Mouse (Mus musculus): Measurements from ENCODE around the gene Olfr541. TPM values are rescaled to one million over a fixed set of nuclear protein-coding genes. Genes with fewer than 3 reads are reported as not detected.
"Not testable (repeated sequence)": the region's sequence is repeated elsewhere in the genome, so short reads cannot be mapped to it uniquely, and the experiment has no call there.

The Olfr541 gene
- not detected in 2 replicates for polyA plus RNA-seq (2014; fragmentation: Nextera tagmentation; extraction: Ambion mirVana)

DNA sequence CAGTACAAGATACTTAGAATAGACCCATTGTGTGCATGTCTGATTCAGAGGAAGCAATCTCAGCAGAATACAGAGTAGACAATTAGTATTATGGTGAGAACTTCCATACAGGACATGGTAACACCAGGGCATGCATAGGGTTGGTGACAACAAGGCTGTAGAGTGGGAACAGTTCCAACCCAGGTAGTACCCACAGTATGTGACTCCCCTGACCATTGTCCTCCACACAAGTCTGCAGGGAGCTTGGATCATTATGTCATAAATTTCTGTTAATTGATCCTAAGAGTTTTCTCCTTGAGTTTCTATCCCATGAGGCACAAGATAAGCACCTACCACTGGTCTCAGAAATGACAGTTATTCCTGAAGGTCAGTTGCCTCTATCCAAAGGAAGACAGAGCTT, at the start of gene Olfr541:
Gene Olfr541, plus strand, starts transcription at position 301 of the 400 bp plus-strand sequence.
- no peak within 1 kb of the TSS for H3K4me2 ChIP-seq (replicated peaks; ENCODE audit: low read depth, low read length)
- H3K27ac ChIP-seq (ENCODE audit: low read depth, low read length): no peak within 1 kb of the TSS
- H3K4me1 ChIP-seq (replicated peaks; ENCODE audit: control insufficient read depth, insufficient read depth, low read length): no peaks in the 10 kb centered on the region
- H3K9ac ChIP-seq (ENCODE audit: low read depth, low read length): no peak within 1 kb of the TSS
- no peaks in the 10 kb centered on the region for H3K36me3 ChIP-seq (ENCODE audit: control insufficient read depth, insufficient read depth, low read length)
- no peaks in the 10 kb centered on the region for H3K27me3 ChIP-seq (ENCODE audit: control insufficient read depth, insufficient read depth, low read length)
- no peak for DNase-seq (ENCODE audit: low spot score)
- no peak for ATAC-seq (ENCODE audit: low FRiP score)
- H3K4me3 ChIP-seq (ENCODE audit: low read depth, low read length): no peak within 1 kb of the TSS
- no peaks in the 10 kb centered on the region for H3K9me3 ChIP-seq (ENCODE audit: control insufficient read depth, low read length)

DNA sequence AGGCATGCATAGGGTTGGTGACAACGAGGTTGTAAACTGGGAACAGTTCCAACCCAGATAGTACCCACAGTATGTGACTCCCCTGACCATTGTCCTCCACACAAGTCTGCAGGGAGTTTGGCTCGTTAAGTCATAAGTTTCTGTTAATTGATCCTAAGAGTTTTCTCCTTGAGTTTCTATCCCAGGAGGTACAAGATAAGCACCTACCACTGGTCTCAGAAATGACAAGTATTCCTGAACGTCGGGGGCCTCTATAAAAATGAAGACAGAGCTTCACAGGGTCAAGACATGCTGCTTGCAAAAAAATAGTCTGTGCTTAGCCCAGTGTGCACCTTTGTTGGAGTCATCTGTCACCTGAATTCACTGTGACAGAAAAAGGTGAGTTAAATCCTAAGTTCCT, 37.4 kb upstream of the Olfr541 start, which contains the start of gene Olfr539:
Gene Olfr539, plus strand, starts transcription at position 301 of the 400 bp plus-strand sequence.
- H3K4me2 ChIP-seq (replicated peaks; ENCODE audit: low read depth, low read length): no peak within 1 kb of the TSS
- H3K4me3 ChIP-seq (ENCODE audit: low read depth, low read length): no peak within 1 kb of the TSS
- no peak within 1 kb of the TSS for H3K9ac ChIP-seq (ENCODE audit: low read depth, low read length)
- H3K36me3 ChIP-seq (ENCODE audit: control insufficient read depth, insufficient read depth, low read length): no peaks in the 10 kb centered on the region
- H3K4me1 ChIP-seq (replicated peaks; ENCODE audit: control insufficient read depth, insufficient read depth, low read length): no peaks in the 10 kb centered on the region
- 79% methylated on average over 4 of the region's 4 CpGs for WGBS
- H3K27me3 ChIP-seq (ENCODE audit: control insufficient read depth, insufficient read depth, low read length): no peaks in the 10 kb centered on the region
- no peak for DNase-seq (ENCODE audit: low spot score)
- no peak within 1 kb of the TSS for H3K27ac ChIP-seq (ENCODE audit: low read depth, low read length)
- no peak for ATAC-seq (ENCODE audit: low FRiP score)
- H3K9me3 ChIP-seq (ENCODE audit: control insufficient read depth, low read length): no peaks in the 10 kb centered on the region

DNA sequence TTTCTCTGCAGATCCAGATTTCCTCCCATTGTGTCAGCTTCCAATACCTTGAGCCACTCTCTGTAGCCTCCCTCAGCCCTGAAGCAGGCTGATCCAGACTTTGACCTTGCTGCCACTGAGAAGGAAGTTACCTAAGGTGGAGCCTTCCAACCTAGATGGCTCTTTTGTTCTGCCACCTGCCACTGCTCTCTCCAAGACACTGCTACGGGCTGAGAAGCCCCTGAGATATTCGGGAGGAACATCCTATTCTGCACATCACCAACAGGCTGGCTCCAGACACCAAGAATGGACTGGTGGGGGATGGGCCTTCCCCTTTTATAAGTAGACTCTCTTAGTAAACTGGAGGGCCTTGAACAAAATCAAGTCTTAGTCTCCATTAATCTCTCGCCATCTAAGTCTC, 26.4 kb upstream of the Olfr541 start:
- H3K36me3 ChIP-seq (ENCODE audit: control insufficient read depth, insufficient read depth, low read length); H3K4me2 ChIP-seq (replicated peaks; ENCODE audit: low read depth, low read length); H3K4me1 ChIP-seq (replicated peaks; ENCODE audit: control insufficient read depth, insufficient read depth, low read length); H3K9me3 ChIP-seq (ENCODE audit: control insufficient read depth, low read length); H3K27me3 ChIP-seq (ENCODE audit: control insufficient read depth, insufficient read depth, low read length); H3K9ac ChIP-seq (ENCODE audit: low read depth, low read length); DNase-seq (ENCODE audit: low spot score); H3K4me3 ChIP-seq (ENCODE audit: low read depth, low read length); H3K27ac ChIP-seq (ENCODE audit: low read depth, low read length); ATAC-seq (ENCODE audit: low FRiP score): not testable (repeated sequence)
- 89% methylated on average over 3 of the region's 3 CpGs for WGBS

DNA sequence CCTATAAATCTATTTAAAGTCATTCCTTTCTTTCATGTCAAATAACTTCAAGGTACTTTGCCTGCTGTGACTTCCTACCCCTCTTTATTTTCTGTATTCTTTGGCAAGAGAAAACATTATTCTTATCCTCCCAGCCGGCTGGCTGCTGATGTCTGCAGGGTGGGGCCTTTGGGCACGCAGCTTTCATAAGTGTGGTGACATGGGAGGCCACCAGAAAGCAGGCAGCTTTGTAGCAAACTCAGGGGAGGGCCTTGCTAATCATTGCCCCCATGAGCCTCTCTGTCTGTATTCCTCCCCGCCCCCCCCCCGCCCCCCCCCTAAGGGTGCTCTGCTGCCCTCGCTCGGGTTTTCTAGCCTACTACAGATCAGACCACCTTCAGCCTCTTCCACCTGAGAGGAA, 21.2 kb upstream of the Olfr541 start:
- 4% methylated on average over 5 of the region's 6 CpGs for WGBS
- Histone ChIP-seq H3K9me3 (ENCODE audit: control insufficient read depth, low read length) (no peaks in the 10 kb centered on the region), H3K4me3 (ENCODE audit: low read depth, low read length) (no peak overlapping the region), H3K4me2 (replicated peaks; ENCODE audit: low read depth, low read length) (no peak overlapping the region), H3K9ac (ENCODE audit: low read depth, low read length) (no peak overlapping the region), H3K36me3 (ENCODE audit: control insufficient read depth, insufficient read depth, low read length) (no peaks in the 10 kb centered on the region), H3K4me1 (replicated peaks; ENCODE audit: control insufficient read depth, insufficient read depth, low read length) (no peaks in the 10 kb centered on the region), H3K27ac (ENCODE audit: low read depth, low read length) (no peak overlapping the region), H3K27me3 (ENCODE audit: control insufficient read depth, insufficient read depth, low read length) (no peaks in the 10 kb centered on the region)
- DNase-seq (ENCODE audit: low spot score) (no peak), ATAC-seq (ENCODE audit: low FRiP score) (no peak)

DNA sequence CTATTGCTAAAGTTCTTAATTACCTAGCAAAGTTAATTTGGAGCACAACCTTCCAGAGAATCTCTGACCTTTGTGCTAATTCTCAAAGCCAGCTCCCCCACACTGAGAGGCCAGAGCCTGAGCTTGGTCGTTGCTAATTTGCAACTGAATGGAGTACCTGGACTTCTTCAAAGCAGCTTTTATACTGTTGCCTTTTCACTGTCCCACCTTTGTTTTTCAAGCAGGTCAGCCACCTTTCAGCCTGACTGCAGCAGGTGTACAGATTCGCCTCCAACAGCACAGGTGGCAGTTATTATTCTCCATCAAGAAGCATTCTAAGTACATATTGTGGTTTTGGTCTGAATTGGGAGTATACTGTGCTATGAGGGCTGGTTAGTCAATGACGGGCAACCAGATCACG, 17.5 kb upstream of the Olfr541 start:
- not testable (repeated sequence) for H3K27me3 ChIP-seq (ENCODE audit: control insufficient read depth, insufficient read depth, low read length); H3K4me2 ChIP-seq (replicated peaks; ENCODE audit: low read depth, low read length); H3K9me3 ChIP-seq (ENCODE audit: control insufficient read depth, low read length); H3K9ac ChIP-seq (ENCODE audit: low read depth, low read length); H3K27ac ChIP-seq (ENCODE audit: low read depth, low read length); ATAC-seq (ENCODE audit: low FRiP score); DNase-seq (ENCODE audit: low spot score); H3K36me3 ChIP-seq (ENCODE audit: control insufficient read depth, insufficient read depth, low read length); H3K4me1 ChIP-seq (replicated peaks; ENCODE audit: control insufficient read depth, insufficient read depth, low read length); H3K4me3 ChIP-seq (ENCODE audit: low read depth, low read length)
- WGBS: 64% methylated on average over 4 of the region's 4 CpGs

DNA sequence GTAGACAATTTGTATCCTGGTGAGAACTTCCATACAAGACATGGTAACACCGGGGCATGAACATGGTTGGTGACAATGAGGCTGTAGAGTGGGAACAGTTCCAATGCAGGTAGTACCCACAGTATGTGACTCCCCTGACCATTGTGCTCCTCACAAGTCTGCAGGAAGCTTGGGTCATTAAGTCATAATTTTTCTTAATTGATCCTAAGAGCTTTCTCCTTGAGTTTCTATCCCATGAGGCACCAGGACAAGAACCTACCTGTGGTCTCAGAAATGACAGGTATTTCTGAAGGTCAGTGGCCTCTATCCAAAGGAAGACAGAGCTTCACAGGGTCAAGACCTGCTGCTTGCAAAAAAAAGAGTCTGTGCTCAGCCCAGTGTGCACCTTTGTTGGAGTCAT, 15.4 kb upstream of the Olfr541 start, which contains the start of gene Olfr45:
Gene Olfr45, plus strand, starts transcription at position 301 of the 400 bp plus-strand sequence.
- no peak within 1 kb of the TSS for H3K9ac ChIP-seq (ENCODE audit: low read depth, low read length)
- no peaks in the 10 kb centered on the region for H3K27me3 ChIP-seq (ENCODE audit: control insufficient read depth, insufficient read depth, low read length)
- H3K4me2 ChIP-seq (replicated peaks; ENCODE audit: low read depth, low read length): no peak within 1 kb of the TSS
- 92% methylated on average over 1 of the region's 1 CpGs for WGBS
- H3K9me3 ChIP-seq (ENCODE audit: control insufficient read depth, low read length): no peaks in the 10 kb centered on the region
- no peak within 1 kb of the TSS for H3K27ac ChIP-seq (ENCODE audit: low read depth, low read length)
- no peak within 1 kb of the TSS for H3K4me3 ChIP-seq (ENCODE audit: low read depth, low read length)
- no peaks in the 10 kb centered on the region for H3K4me1 ChIP-seq (replicated peaks; ENCODE audit: control insufficient read depth, insufficient read depth, low read length)
- DNase-seq (ENCODE audit: low spot score): no peak
- H3K36me3 ChIP-seq (ENCODE audit: control insufficient read depth, insufficient read depth, low read length): no peaks in the 10 kb centered on the region
- no peak for ATAC-seq (ENCODE audit: low FRiP score)

DNA sequence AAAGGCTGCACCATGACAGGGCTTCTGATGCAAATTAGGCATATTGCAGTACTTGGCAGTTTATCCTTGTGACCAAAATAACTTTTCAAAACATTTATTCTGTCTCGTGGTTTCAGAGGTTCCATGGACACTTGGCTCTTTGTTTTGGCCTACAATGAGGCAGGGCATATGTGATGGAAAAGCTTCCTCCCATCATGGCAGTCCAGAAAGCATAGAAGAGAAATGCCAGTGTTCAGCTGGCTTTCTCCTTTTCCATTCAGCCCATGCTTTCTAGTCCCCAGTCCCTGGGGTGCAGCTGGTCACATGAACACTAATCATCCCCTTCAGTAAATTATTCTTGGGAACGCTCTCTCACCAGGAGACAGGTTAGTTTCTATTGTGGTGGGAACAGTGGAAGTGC, 9.3 kb downstream of the Olfr541 start:
- Histone ChIP-seq H3K4me2 (replicated peaks; ENCODE audit: low read depth, low read length) (no peak overlapping the region), H3K9ac (ENCODE audit: low read depth, low read length) (no peak overlapping the region), H3K9me3 (ENCODE audit: control insufficient read depth, low read length) (no peaks in the 10 kb centered on the region), H3K27me3 (ENCODE audit: control insufficient read depth, insufficient read depth, low read length) (no peaks in the 10 kb centered on the region), H3K4me3 (ENCODE audit: low read depth, low read length) (no peak overlapping the region), H3K4me1 (replicated peaks; ENCODE audit: control insufficient read depth, insufficient read depth, low read length) (no peaks in the 10 kb centered on the region), H3K36me3 (ENCODE audit: control insufficient read depth, insufficient read depth, low read length) (no peaks in the 10 kb centered on the region), H3K27ac (ENCODE audit: low read depth, low read length) (no peak overlapping the region)
- DNase-seq (ENCODE audit: low spot score): peak; percentile 2
- ATAC-seq (ENCODE audit: low FRiP score): 0 out of 2 replicates have a peak, but pooled peaks have one; percentile 38
- WGBS: 41% methylated on average over 2 of the region's 2 CpGs

DNA sequence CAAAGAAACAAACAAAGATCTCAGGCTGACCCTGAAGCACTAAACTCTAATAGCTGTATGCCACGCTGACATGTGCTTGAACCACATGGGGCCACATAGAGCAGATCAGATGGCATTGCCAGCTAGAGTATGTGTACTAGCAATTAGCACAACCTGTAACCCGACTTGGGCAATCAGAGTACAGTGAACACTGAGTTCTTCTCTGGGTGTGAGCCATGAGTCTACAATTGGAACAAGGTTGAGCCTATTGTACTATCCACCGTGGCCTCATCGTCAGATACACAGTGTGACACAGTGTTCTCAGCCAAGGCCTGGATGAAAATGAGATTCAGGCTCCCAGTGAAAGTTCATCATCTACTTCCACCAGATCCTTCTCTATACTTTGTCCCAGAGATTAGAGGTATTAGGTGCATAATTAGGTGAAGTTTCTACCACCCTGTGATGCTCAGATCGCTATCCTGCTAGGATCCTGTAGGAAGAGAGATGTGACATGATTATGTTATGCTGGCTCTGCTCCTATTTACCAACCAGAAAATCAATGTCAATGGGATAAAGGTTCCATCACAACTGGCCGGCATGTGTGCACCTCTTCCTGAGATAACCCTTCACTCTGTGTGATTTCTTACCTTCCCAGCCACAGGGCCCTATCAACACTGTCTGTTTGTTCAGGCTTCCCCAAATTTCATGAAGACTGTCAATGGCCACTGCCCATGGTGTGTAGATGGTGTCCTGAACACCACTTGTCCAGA, 10.6 kb downstream of the Olfr541 start:
- Histone ChIP-seq H3K4me2 (replicated peaks; ENCODE audit: low read depth, low read length) (no peak overlapping the region), H3K27me3 (ENCODE audit: control insufficient read depth, insufficient read depth, low read length) (no peaks in the 10 kb centered on the region), H3K36me3 (ENCODE audit: control insufficient read depth, insufficient read depth, low read length) (no peaks in the 10 kb centered on the region), H3K9me3 (ENCODE audit: control insufficient read depth, low read length) (no peaks in the 10 kb centered on the region), H3K27ac (ENCODE audit: low read depth, low read length) (no peak overlapping the region), H3K4me1 (replicated peaks; ENCODE audit: control insufficient read depth, insufficient read depth, low read length) (no peaks in the 10 kb centered on the region), H3K4me3 (ENCODE audit: low read depth, low read length) (no peak overlapping the region), H3K9ac (ENCODE audit: low read depth, low read length) (no peak overlapping the region)
- WGBS: 84% methylated on average over 6 of the region's 6 CpGs
- ATAC-seq (ENCODE audit: low FRiP score) (no peak), DNase-seq (ENCODE audit: low spot score) (no peak)

Measured in hindbrain, embryonic 11.5 days (tissue).